Mouse (Mus musculus) intestine, embryonic 14.5 days (tissue): Measurements from ENCODE around the gene Cdk17. TPM values are rescaled to one million over a fixed set of nuclear protein-coding genes. Genes with fewer than 3 reads are reported as not detected.
A peak's percentile ranks its signal among the peaks of the same experiment; 100 is the strongest.

Source experiments
- ATAC-seq: fragments of 200-750 bp; cut with Nextera tagmentation; replicated peaks from 2 replicates; pipeline ENCODE4 v1.8.0; 2017; ENCODE audit warnings: low read depth, moderate number of reproducible peaks, moderate TSS enrichment, moderate library complexity; ENCODE audit not compliant: low FRiP score, low TSS enrichment
- DNase-seq: peaks from one replicate; pipeline ENCODE4 v3.0.0-alpha.2; 2018; ENCODE audit warnings: low spot score
- H3K27ac ChIP-seq: fragments of 300-500 bp; sonication (generic); 2 replicates; pipeline ENCODE4 v1.5.1; 2014; ENCODE audit warnings: low read depth, mild to moderate bottlenecking, control low read depth
- H3K27me3 ChIP-seq: fragments of 300-500 bp; sonication (generic); replicated peaks from 2 replicates; pipeline ENCODE4 v1.6.1; 2014; ENCODE audit warnings: low read length, control low read depth; ENCODE audit not compliant: control insufficient read depth, insufficient read depth
- H3K36me3 ChIP-seq: fragments of 300-500 bp; sonication (generic); 2 replicates; pipeline ENCODE4 v1.6.1; 2014; ENCODE audit warnings: low read length, control low read depth; ENCODE audit not compliant: control insufficient read depth, insufficient read depth
- H3K4me1 ChIP-seq: fragments of 300-500 bp; sonication (generic); replicated peaks from 2 replicates; pipeline ENCODE4 v1.6.1; 2014; ENCODE audit warnings: low read length, control low read depth, mixed read lengths; ENCODE audit not compliant: control insufficient read depth, insufficient read depth
- H3K4me2 ChIP-seq: fragments of 300-500 bp; sonication (generic); 2 replicates; pipeline ENCODE4 v1.6.1; 2014; ENCODE audit warnings: low read length
- H3K4me3 ChIP-seq: fragments of 300-500 bp; sonication (generic); 2 replicates; pipeline ENCODE4 v1.5.1; 2014; ENCODE audit warnings: low read depth, low read length, control low read depth, mixed read lengths
- H3K9ac ChIP-seq: fragments of 300-500 bp; sonication (generic); 2 replicates; pipeline ENCODE4 v1.6.1; 2014; ENCODE audit warnings: mild to moderate bottlenecking, low read length
- H3K9me3 ChIP-seq: fragments of 300-500 bp; sonication (generic); 2 replicates; pipeline ENCODE4 v1.6.1; 2016; ENCODE audit warnings: low read length, control low read depth; ENCODE audit not compliant: control insufficient read depth
- WGBS: fragments of 180-500 bp; shearing (Covaris S2); extraction: QIAGEN DNeasy Blood & Tissue Kit; methylation state at CpG from one replicate; pipeline ENCODE4 v1.1.7; 2014; 5-methylcytosine and 5-hydroxymethylcytosine counted together
- polyA plus RNA-seq: library from polyadenylated mRNA; unstranded; fragments of >200 nt; fragmentation: Nextera tagmentation; extraction: Ambion mirVana; gene quantifications from 2 replicates; pipeline ENCODE4 v1.2.1, GENCODE M21; 2014

The Cdk17 gene
- polyA plus RNA-seq, 1 experiment from 2014 or later: 21.9 TPM

DNA sequence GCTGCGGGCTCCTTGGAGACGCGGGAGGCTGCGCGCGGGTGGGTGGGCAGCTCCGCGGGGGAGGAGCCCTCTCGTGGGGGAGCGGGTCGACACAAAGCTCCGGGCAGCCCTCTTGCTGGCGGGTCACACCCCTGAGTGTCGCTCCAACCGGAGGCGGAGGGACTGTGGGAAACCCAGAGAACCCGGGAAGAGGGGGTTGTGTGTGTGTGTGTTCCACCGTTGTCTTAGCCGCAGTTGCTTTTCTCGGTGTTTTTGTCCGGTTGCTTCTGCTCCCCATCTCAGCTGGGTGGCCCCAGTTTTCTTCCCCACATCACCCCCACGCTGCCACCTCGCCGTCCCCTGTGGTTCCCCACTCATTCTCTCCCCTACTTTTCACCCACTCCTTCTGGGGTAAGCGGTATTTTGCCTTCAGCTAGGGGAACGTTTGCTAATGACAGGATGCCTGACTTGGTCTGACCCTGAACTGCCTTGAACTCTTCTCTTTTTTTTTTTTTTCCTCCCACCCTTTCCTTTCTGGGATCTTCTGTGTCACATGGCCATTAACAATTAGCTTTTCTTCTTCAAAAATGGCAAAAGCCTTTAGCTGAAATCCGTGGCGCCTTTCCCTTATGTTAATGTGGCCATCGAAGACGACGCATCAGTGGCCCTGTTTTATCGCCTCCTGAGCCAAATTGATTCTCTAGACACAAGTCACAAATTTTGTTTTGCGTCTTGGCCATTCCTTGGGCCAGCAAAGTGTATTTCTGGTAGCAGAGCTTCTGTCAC, 1.0 kb downstream of the Cdk17 start:
- ATAC-seq: peak; percentile 21
- H3K4me2 ChIP-seq: peak overlapping the region; percentile 70
- WGBS: under 1% methylated on average over 27 of the region's 33 CpGs

DNA sequence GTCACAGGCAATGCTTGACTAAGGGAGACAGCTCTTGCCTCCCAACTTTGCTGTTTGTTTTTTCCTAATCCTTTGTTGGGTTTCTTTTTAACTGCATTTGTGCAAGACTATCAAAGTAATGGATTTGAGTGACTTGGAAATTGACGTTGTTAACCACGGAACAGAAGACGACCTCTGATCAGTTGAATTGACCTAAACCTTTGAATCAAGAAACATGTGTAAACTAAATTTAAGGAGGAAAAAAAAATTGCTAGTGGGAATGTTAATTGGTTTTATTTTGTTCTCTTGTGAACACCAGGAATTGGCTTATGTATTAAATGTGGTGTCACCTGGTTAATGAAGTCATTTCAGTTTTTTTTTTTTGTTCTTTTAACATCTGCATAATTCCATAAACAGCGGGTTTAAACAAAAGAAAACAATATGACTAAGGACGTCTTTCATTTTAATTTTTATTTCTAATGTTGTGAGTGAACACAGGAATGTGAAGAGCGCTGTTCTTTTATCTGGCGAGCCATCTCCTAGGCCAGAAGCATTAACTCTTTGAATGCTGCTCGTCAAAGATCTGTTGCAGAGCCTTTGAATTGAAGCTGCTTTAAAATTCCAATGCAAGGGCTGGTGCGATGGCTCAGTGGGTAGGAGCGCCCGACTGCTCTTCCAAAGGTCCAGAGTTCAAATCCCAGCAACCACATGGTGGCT, 1.7 kb downstream of the Cdk17 start:
- Histone ChIP-seq H3K4me1 (peaks cover 35% of the 10 kb centered on the region), H3K4me2 (peak overlapping the region; percentile 70), H3K36me3 (no peaks in the 10 kb centered on the region), H3K9ac (peak overlapping the region; percentile 98), H3K27me3 (no peaks in the 10 kb centered on the region), H3K4me3 (peak overlapping the region; percentile 94), H3K27ac (peak overlapping the region; percentile 99; the same call in 1 of the 2 replicates), H3K9me3 (no peaks in the 10 kb centered on the region)
- ATAC-seq (no peak), DNase-seq (no peak)
- 21% methylated on average over 11 of the region's 11 CpGs for WGBS

More for the DNA sequence above, 1.0 kb downstream of the Cdk17 start:
- H3K27me3 ChIP-seq: no peaks in the 10 kb centered on the region
- no peaks in the 10 kb centered on the region for H3K9me3 ChIP-seq
- no peak for DNase-seq
- H3K4me1 ChIP-seq: peaks cover 38% of the 10 kb centered on the region
- peak overlapping the region; percentile 94 for H3K4me3 ChIP-seq
- H3K9ac ChIP-seq: peak overlapping the region; percentile 98
- peak overlapping the region; percentile 99 for H3K27ac ChIP-seq
- no peaks in the 10 kb centered on the region for H3K36me3 ChIP-seq

DNA sequence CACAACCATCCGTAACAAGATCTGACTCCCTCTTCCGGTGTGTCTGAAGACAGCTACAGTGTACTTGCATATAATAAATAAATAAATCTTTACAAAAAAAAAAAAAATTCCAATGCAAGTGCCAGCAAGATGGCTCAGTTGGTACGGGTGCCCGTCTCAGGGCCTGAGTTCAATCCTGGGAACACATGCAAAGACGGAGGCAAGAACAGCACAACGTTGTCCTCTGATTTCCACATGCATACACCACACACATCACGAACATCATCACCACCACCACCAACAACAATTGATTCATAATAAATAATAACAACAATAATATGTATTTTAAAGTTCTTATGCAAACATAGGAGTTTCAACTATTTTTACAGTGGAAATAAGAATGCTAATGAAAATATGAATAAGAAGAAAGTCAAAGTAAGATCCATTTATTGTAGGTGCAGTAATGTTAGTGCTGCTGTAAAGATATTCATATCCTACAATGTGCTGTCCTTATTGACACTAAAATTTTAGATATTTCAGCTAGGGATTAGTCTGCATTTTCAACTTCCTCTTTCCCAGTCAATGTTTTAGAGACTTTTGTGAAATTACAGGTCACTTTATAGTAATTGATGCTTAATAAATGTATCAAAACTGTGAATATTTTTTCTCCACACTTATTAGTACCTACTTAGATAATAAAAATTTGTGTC, 2.4 kb downstream of the Cdk17 start:
- Histone ChIP-seq H3K27me3 (no peaks in the 10 kb centered on the region), H3K27ac (no peak overlapping the region), H3K4me2 (peak overlapping the region; percentile 70), H3K36me3 (no peaks in the 10 kb centered on the region), H3K4me1 (peaks cover 35% of the 10 kb centered on the region), H3K4me3 (0 out of 2 replicates have a peak overlapping the region, but pooled peaks have one; percentile 94), H3K9ac (no peak overlapping the region), H3K9me3 (no peaks in the 10 kb centered on the region)
- ATAC-seq (no peak), DNase-seq (no peak)
- 73% methylated on average over 7 of the region's 7 CpGs for WGBS

DNA sequence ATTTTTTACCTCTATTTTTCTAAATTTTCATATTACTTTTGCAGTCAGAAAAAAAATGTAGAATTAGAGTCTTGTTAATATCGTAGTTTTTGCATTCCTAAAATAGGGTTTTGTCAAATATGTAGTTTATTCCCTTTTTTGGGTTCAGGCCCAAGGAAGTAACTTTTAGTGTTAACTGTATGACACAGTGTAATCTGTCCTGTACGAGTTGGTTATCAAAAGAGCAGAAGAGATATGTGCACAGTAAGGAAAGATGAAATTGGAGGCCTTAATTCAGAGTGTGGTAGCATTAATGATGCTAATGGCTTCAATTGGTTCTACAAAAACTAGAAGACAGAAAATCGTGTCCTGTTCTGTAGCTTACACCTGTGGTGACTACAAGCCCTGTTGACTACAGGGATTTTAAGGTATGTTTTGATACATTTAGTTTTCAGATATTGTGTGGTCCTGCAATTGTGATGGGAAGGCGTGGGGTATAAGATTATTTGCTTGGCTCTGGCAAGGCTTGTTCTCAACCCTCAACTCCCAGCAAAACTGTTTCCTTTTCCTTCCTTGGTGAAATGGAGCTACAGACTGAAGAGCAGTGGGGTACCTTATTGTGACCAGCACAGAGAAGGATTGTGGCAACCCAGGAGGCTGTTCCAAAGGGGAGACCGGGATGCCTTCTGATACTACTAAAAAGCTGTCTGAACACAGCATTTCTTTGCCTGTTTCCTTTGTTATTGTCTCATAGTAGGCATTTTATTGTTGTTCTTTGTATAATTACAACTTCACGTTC, 3.2 kb downstream of the Cdk17 start:
- no peak overlapping the region for H3K4me2 ChIP-seq
- H3K27ac ChIP-seq: no peak overlapping the region
- 75% methylated on average over 6 of the region's 6 CpGs for WGBS
- no peak overlapping the region for H3K9ac ChIP-seq
- H3K27me3 ChIP-seq: no peaks in the 10 kb centered on the region
- ATAC-seq (no peak), DNase-seq (no peak)
- no peaks in the 10 kb centered on the region for H3K9me3 ChIP-seq
- H3K4me1 ChIP-seq: peaks cover 35% of the 10 kb centered on the region
- H3K36me3 ChIP-seq: no peaks in the 10 kb centered on the region
- H3K4me3 ChIP-seq: no peak overlapping the region

DNA sequence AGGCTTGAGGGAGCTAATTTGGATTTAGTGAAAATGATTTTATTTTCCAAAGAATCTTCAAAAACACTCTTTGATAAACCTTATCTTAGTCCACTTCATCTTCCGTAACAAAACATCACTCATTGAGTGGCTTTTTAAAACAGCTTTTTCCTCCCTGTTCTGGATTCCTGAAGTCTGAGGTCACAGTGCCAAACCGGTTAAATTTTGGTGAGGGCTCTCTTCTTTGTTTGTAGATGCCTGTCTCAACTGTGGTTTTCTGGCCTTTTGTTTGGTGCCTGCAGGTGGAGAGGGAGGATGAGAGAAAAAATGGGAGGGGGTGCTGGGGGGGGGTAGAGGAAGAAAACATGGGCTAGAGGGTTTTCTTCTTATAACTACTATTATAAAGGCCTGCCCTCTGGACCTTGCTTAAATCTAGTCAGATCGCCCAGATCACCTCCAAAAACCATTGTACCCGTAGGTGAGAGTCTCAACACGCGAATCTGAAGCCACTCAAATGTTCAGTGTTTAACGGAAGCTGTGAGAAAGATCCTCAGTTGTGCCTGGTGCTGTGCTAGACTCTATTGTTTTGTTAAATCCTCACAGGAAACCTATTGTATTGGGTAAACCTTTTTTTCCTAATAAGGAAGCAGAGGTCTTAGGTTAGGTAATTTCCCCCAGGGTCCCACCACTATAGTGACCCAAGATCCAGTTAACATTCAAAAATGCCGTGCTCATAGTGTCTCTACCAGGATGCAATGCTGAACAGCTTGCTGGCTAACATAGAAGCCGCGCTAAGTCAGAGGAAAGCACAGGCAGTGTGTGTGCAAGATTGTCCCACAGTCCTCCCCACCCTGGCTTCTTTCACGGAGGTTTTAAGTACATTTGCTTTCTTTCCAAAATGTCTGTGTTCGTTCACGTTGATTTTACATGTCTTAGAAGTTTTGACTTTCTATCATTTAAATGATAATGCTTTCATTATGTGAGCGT, 5.0 kb downstream of the Cdk17 start:
- H3K4me2 ChIP-seq: peak overlapping the region; percentile 25
- 0 out of 2 replicates have a peak overlapping the region, but pooled peaks have one; percentile 10 for H3K9ac ChIP-seq

DNA sequence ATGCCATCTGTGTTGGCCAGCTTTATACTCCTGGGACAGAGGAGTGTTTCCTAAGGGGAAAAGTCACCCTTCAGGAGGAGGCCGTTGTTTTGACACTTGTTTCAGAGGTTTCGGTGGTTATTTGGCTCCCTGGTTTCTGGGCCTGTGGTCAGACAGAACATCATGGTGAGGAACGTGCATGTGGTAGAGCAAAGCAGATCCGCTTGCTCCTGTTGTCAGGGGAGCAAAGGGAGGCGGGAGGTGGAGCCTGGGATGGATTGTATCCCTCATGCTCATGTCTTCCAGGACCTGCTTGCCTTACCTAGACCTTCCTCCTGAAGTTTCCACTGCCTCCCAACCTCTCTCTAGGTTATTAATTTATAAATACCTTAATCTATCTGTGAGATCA, 5.7 kb downstream of the Cdk17 start:
- Histone ChIP-seq H3K4me3 (no peak overlapping the region), H3K4me1 (peaks cover 27% of the 10 kb centered on the region), H3K36me3 (no peaks in the 10 kb centered on the region), H3K9ac (0 out of 2 replicates have a peak overlapping the region, but pooled peaks have one; percentile 10), H3K27me3 (no peaks in the 10 kb centered on the region), H3K4me2 (peak overlapping the region; percentile 25), H3K9me3 (no peaks in the 10 kb centered on the region), H3K27ac (no peak overlapping the region; the same call in 1 of the 2 replicates)
- DNase-seq (no peak), ATAC-seq (no peak)
- 31% methylated on average over 5 of the region's 5 CpGs for WGBS

More for the DNA sequence above, 5.0 kb downstream of the Cdk17 start:
- ATAC-seq: no peak
- DNase-seq: no peak
- Histone ChIP-seq H3K4me1 (peaks cover 27% of the 10 kb centered on the region), H3K27ac (no peak overlapping the region; the same call in 1 of the 2 replicates), H3K36me3 (no peaks in the 10 kb centered on the region), H3K4me3 (no peak overlapping the region), H3K9me3 (no peaks in the 10 kb centered on the region), H3K27me3 (no peaks in the 10 kb centered on the region)
- 35% methylated on average over 14 of the region's 14 CpGs for WGBS

DNA sequence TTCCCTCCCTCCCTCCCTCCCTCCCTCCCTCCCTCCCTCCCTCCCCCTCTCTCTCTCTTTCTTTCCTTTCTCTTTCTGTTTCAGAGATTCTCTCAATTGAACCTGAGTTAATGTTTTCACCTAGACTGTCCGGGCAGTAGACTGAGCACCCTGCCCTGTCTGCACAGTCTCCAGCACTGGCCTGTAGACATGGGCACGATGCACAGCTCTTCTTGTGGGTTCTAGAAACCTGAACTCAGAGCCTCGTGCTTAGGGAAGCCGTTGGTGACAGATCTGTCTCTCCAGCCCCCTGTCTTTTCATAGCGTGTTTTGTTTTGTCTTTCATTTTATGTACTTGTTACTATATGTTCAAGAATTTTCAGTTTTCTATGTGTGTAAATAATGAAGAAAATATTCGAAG, 6.6 kb downstream of the Cdk17 start:
- no peaks in the 10 kb centered on the region for H3K27me3 ChIP-seq
- H3K36me3 ChIP-seq: no peaks in the 10 kb centered on the region
- DNase-seq: no peak
- H3K27ac ChIP-seq: no peak overlapping the region
- no peak for ATAC-seq
- H3K9me3 ChIP-seq: no peaks in the 10 kb centered on the region
- no peak overlapping the region for H3K9ac ChIP-seq
- H3K4me3 ChIP-seq: no peak overlapping the region
- peaks cover 27% of the 10 kb centered on the region for H3K4me1 ChIP-seq
- no peak overlapping the region for H3K4me2 ChIP-seq
- 74% methylated on average over 6 of the region's 6 CpGs for WGBS
